Mouse (Mus musculus): Measurements from ENCODE around the gene Mageb5.
"Not testable (repeated sequence)": the region's sequence is repeated elsewhere in the genome, so short reads cannot be mapped to it uniquely, and the experiment has no call there.

DNA sequence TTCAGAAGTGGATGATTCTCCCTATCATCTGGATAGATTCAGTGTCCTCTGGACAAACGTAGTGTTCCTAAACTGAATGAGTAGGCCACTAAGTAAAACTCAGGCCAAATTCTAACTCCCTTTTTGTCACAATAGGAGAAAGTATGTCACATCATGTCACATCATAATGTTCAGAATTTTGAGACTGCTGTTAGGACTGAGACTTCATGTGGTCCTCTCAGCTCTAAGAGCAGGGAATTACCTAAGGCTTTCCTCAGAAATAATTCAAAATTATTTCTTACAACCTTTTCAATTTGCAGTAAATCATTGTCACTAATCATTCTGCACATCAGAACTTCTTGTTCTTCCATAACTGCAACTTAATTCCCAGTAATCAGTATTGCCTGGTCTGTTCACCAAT is at the start of gene Mageb5:
- not testable (repeated sequence) for TF ChIP-seq POLR2A (IDR thresholded peaks at IDR 0.05; ENCODE audit: borderline replicate concordance, low read depth, low read length); CTCF (IDR thresholded peaks at IDR 0.05; ENCODE audit: low read depth, low read length)
